Mouse (Mus musculus): ENCODE measurements at regions not wholly inside any gene's neighbourhood (a gene's known extent, or its start where the extent isn't known, plus 50 kb on each side); places are given as distances from the start of the nearest gene placed in this dataset.
A peak's percentile ranks its signal among the peaks of the same experiment; 100 is the strongest.
"Not testable (repeated sequence)": the region's sequence is repeated elsewhere in the genome, so short reads cannot be mapped to it uniquely, and the experiment has no call there.

DNA sequence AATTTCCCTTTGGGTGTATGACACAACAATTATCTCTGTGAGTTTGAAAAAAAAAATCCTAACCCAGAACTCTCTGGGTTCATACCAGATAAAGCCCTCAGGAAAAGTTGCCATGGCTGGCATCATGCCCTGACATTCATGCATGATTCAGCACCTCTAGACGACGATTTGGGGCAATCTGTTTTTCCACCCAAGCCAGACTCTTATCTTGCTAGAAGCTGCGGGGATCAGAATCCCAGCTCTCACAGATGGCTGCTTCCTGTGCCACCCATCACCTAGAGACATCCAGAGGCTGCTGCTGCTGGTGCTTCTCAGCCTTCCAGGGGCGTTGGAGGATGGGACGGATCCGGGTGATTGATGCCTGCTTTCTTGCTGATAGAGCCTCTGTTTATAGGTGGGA lies 209.2 kb downstream of the Cd47 start:
- DNase-seq (ENCODE audit: low spot score in 2 of 2), result peak in 1 of 2 experiments; percentile 52

DNA sequence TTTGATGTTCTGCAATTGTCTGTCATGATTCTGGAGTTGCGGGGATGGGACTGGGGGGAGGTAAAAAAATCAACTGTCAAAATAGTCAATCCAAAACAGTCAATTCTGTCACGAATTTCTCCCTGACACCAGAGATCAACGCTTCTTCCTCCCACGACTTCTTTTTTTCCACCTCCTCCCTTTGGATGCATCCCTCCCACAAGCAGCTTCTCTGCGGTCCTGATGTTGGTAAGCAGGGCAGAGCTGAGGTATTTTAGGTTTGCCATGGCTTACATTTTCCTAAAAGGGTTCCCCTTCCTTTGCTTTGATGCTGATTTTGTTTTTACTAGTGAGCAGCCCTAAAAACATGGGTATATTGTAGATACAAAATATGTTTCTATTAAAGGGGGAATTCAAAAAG lies 209.7 kb downstream of the Cd47 start:
- no peak for DNase-seq (ENCODE audit: low spot score in 2 of 2)

DNA sequence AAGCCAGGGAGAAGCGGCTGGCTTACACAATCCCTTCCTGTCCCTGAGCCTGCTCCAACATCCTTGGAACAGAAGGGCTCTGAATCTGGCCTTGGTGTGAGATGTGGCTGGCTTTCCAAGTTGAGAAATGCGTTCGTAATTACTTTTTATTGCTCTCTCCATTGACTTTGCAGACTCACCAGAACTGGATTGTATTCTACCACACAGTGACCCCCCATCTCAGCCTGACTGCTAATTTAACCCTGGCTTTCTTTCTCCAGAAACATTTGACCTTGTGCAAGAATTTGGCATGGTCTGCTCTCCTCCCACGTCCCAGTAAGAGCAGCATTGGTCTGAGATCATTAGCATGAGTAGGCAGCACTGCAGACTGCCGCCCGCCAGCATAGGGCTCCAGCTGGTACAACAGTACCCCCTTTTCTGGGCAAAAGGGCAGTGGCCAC lies 210.2 kb downstream of the Cd47 start:
- DNase-seq (ENCODE audit: low spot score in 2 of 2), result peak; percentile 75 to 77

DNA sequence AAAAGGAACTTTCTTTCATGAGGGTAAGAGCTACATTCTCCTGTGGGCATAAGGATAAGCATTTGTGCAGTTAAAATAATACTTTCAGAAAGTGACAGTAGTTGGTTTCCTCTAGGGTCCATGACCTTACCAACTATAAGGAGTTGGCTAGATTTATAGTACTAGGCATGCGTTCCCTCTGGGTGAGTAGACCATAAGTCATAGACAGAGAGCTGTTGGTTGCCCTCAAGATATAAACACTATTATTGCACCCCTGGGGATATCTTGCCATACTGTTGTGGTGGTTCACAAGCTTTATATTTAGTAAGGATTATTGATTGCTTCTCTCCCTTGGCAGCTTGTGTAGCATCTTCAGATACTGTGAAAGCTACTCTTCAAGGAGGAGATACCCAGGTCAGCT lies 223.6 kb downstream of the Cd47 start:
- no peak for DNase-seq (ENCODE audit: low spot score in 2 of 2)

DNA sequence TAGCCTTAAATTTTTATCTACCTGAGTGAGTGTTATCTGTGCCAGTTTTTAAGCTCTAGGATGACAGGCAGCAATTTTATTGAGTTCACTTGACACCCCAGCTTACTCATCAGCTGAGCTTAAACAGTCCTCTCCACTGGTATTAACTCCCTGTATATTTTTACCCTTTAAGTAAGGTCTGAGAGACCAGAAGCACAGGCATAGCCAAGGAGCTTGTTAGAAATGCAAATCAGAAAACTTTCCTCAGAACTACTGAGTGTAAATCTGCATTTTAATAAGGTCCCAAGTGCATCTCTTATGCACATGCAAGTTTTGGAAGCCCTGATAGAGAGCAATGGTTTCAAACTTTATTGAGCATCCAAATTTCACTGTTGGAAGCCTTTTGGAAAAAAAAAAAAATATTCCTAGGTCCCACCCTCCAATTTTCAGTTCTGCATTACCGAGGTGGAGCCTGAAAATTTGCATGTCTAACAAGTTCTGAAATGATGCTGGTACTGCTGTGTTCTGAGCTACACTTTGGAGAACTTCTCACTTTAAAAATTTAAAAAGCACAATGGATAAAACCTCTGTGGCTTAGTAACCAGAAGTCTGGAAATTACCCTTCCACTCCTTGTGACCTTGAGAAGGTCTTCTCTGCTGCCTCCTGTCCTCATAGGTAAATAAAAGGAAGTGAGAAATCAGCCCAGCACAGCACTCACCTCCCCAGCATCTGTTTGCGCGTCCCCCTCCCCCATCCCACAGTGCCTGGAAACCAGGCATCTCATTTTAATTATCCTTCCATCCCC lies 226.0 kb downstream of the Cd47 start:
- no peak for DNase-seq (ENCODE audit: low spot score in 2 of 2)

DNA sequence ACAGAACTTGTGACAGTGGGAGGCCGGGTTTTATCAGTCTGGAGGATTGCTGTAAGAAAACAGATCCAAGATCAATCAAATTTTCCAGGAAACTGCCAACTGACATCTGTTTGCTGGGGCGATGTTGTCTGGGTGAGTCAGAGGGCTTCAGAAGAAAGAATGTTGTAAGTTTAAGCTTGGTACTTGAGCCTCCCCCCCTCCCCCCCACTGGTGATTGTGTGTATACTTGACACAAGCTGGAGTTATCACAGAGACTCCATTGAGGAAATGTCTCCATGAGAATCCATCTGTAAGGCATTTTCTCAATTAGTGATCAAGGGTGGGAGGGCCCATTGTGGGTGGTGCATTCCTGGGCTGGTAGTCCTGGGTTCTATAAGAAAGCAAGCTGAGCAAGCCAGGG lies 226.9 kb downstream of the Cd47 start:
- DNase-seq (ENCODE audit: low spot score in 2 of 2), result no peak

DNA sequence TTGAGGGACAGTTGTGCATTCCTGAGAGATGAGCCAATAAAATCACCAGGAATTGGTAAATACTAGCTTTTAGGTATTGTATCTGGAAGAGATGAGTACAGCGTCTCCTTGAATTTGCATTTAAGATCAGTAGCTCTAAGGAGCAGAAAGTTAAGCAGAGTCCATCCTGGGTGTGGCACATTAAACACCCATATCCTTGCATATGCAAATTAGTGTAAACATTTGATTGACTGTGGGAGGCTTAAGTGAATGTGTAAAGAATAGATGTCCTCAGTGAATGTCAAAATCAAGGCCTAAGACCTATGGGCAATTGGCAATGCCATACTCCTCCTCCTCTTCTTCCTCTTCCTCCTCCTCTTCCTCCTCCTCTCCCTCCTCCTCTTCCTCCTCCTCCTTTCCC lies 229.4 kb downstream of the Cd47 start:
- DNase-seq (ENCODE audit: low spot score in 2 of 2), result no peak

DNA sequence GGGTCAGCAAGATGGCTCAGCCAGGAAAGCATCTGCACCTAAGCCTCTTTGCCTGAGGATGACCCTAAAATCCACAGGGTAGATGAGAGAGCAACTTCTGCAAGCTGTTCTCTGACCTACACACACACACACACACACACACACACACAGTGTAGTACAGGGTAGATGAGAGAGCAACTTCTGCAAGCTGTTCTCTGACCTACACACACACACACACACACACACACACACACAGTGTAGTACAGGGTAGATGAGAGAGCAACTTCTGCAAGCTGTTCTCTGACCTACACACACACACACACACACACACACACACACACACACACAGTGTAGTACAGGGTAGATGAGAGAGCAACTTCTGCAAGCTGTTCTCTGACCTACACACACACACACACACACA lies 230.0 kb downstream of the Cd47 start:
- DNase-seq (ENCODE audit: low spot score in 2 of 2), result not testable (repeated sequence)

DNA sequence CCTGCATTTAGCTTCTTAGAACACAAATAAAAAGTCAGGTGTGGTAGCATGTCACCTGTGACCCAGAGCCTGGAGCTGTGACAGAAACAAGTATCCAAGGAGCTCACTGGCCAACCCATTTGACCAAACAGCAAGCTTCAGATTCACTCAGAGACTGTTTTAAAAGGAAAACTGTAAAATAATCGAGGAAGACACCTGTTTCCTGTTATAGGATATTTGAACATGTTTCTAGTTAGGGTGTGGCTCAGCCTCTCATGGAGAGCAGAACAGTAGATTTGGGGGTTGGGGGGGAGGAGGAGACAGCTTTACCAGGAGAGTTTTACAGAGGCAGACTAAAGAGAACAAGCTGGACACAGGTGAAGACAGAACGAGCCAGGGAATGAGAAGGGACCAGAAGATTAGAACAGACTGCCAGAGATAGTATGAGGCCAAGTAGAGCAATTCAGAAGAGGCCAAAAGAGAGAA lies 230.6 kb downstream of the Cd47 start:
- DNase-seq (ENCODE audit: low spot score in 2 of 2), result peak in 1 of 2 experiments; percentile 9

DNA sequence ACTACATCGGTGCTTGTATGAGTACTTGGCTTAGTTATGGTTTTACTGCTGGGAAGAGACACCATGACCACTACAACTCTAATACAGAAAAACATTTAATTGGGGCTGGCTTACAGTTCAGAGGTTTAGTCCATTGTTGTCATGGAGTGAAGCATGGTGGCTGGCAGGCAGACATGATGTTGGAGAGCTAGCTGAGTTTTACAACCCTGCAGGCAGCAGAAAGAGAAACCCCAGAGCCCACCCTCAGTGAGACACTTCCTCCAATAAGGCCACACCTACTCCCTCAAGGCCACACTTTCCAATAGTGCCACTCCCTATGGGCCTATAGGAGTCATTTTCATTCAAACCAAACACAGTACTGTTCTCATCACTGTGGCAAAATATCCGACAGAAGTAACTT lies 232.5 kb downstream of the Cd47 start:
- DNase-seq (ENCODE audit: low spot score in 2 of 2), result no peak

DNA sequence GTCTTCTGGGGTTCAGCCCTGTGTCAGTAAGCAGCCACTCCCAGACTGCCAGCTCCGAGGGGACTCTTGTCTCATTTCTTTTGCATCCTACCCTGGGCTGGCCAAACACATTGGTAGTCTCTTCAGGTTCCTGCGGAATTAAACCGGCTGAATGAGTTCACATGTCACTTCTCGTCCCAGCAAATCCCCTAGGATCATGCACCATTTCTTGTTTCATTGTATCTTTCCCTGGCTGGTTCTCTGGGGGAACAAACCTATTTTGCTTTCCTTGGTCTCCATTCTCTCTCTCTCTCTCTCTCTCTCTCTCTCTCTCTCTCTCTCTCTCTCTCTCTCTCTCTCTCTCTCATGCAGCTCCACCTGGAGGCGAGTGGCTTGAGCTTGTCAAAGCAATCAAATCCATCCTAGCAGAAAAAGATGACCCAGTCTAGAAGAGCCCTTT lies 236.0 kb downstream of the Cd47 start:
- no peak for DNase-seq (ENCODE audit: low spot score in 2 of 2)

DNA sequence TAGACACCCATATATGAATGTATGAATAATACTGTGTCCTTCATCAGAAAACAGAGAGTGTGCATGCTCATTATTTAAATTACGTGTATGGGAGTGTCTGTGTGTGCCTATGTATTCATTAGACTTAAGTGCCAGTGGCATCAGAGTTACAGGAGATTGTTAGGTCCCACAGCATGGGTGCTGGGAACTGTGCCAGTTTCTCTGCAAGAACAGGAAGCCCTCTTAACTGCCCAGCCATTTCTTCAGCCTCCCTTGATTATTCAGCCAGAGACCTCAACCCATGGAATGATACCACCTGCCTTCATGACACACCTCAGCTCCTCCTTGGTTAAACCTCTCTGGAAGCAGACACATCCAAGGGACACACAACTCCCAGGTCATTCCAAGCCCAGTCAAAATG lies 243.8 kb downstream of the Cd47 start:
- DNase-seq (ENCODE audit: low spot score in 2 of 2), result no peak

DNA sequence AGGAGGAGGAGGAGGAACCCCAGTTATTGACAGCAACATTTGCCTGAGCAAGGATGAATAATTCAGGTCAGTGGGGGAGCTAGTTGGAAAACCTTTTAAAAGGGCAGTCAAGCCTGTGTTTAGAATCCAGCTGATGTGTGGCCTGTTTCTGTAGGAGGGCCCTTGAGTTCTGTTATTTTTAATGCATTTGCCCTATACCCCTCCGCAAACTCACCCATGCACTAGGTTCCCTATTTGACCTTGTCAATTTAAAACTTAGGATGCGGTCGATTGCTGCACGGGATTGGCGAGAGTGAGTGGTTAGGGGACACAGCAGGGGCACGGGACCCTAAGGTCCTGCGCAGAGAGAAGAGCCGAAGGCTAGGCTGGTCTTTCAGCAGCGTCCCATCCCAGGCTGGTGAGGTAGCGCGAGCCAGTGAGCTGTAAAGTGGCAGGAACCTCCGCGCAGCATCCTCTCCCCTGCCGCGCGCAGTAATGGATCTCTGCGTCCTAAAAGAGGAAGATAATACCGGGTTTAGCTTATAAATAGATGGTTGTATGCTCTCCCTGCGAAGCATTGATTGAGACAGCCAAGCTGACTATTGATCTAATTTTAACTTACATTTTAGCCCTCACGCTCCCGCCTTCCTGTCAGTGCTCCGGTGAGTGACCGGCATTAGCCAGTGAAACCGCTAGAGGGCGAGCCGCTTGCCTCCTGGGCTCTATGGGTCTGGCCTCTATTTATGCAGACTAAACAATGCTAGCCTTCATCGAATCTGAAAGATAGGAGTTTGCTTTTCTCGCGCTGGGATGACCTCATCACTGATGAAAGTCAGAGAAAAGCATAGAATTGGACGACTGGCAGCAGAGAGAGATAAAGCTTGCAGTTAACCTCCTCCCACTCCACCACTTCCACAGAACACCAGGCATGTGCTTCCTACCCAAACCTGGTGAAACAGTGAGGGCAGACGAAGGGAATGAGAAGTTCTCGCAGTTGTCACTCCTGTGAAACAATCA lies 245.5 kb downstream of the Cd47 start:
- DNase-seq (ENCODE audit: low spot score in 2 of 2), result peak; percentile 37 to 56

DNA sequence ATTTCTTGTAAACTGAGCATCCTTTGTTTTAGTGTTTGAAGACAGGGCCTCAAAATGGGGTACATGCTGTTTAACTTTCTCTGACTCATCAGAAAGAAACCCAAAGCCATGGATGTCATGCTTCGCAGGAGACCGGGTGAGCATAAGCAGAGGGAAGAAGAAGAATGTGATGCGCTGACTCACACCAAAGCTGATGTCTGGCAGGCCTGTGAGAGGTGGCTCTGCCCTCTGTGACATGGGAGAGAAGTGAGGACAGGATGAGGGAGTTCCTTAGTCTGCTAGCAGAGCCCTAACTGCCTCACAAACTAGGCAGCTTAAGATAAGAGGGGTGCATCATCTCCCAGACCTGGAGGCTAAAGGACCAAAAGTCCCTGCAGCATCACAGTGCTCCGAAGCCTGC lies 263.2 kb downstream of the Cd47 start:
- DNase-seq (ENCODE audit: low spot score in 2 of 2), result no peak

DNA sequence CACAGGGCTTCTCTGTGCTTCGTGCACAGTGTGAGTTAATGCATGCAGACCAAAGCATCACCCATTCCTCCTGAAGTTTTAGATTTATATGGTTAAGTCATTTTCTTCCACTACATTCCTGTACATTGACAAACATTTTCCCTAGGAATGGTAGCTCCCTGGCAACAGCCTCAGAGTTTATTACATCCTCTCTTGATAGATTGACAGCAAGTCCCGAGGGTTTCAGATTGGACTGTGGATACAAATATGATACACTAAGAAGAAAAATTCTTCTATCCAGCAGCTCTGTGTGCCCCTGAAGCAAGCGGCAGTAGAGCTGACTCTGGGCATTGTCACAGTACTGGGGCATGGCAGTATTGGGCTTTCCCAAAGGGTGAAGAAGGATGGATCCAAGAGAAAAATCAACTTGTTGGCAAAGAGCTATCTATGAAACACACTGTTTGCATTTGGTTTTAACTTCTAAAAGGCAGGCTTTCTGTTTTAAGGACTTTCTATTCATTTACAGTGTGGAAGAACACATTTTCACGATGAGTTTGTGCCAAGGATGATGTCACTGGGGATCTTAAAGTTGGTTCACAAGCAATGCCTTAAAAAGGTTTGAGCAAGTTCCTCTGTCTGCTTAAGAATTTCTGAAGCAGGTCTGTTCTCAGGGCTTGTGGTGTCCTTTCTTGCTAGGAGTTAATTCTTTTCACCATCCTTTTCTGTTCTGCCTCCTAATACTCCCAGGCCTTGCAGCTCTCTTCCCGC lies 265.2 kb downstream of the Cd47 start:
- no peak for DNase-seq (ENCODE audit: low spot score in 2 of 2)

DNA sequence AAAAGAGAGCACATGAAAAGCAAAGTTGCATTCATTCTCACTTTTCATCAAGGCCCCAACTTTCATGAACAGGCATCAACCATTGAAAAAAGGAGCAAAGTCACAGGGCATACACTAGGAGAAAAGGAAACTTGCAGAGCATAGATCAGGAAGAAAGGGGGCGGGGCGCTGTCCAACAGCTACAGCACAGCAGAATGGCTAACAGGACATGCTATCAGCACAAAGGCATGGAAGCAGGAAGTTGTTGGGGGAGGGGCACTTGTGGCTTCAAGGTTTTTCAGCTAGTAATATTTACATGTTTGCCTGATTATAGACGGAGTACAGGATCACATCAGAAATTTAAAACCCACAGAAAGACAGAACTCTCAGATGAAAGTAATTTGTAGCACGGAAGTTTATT lies 268.7 kb downstream of the Cd47 start:
- no peak for DNase-seq (ENCODE audit: low spot score in 2 of 2)

DNA sequence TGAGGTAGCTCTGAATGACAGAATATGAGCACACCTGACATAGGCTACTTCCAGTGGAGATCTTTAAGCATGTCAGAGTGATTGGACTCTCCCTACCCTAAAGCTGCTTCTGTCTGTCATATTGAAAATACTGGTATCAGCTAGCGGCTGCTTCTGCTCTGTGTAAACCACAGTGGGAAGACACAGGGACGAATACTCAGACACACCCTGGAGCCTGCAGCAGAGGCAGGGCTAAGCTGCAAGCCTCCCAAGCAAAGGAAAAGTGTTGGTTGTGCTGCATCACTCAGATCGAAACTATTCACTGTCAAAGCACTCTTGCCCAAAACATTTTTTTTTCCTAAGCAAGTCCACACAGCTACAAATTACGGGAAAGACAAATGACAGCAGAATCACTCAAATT lies 270.4 kb downstream of the Cd47 start:
- no peak for DNase-seq (ENCODE audit: low spot score in 2 of 2)

DNA sequence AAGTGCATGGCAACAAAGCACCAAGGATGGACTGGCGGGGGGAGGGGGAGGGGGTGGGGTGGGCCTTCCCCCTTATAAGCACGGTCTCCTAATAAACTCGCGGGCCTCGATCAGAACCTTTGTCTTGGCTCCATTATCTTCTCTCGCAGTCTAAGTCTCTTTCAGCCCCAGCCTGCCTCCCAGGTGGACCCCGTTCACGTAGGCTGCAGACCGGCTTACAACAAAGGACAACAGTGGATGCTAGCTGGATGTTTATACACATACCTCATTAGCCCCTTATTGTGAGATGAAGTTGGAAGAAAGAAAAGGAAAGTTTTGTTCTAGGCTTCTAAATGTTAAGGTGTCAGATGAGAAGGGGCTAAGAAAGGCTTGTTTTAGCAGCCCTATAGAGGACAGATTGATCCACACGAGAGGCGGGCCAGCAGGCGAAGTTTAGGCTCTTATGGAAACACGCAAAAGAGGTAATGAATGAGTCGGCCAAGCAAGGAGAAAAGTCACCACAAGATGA lies 272.6 kb downstream of the Cd47 start:
- DNase-seq (ENCODE audit: low spot score in 2 of 2), result no peak

DNA sequence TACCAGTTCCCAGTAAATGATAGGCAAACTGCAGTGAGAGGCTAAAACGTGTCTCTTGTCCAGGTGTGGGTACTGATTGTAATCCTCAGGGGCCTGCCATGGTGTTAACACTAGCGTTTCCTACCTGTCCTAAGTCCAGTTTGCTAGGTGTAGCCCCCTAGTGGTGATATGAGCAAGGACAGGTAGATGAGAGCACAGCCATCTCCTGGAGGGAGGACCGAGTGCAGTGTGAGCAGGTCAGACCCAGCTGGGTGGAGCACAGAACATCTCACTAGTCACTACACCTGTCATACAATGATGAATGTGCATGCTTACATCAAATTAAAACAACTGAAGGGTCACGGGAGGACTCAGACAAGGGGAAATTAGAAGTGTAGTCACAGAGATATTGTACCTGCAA lies 273.6 kb downstream of the Cd47 start:
- no peak for DNase-seq (ENCODE audit: low spot score in 2 of 2)

DNA sequence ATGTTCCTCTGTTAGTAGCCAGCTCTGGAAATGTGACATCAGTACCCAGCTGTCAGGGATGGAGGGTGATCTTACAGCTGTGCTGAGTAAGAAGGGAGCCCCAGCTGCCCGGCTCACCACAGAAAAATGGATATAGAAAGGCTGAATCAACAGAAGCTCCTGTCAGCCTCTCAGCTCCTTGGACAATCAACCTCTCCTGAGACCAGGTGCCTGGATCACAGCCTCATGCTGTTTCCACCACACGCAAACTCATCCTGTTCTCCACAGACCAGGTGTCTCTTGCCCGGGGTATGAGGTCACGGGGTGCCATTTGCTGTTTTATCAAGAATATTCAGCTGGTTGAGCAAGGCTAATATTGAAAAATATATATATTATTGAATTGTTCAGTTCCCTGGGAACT lies 275.3 kb downstream of the Cd47 start:
- no peak for DNase-seq (ENCODE audit: low spot score in 2 of 2)

DNA sequence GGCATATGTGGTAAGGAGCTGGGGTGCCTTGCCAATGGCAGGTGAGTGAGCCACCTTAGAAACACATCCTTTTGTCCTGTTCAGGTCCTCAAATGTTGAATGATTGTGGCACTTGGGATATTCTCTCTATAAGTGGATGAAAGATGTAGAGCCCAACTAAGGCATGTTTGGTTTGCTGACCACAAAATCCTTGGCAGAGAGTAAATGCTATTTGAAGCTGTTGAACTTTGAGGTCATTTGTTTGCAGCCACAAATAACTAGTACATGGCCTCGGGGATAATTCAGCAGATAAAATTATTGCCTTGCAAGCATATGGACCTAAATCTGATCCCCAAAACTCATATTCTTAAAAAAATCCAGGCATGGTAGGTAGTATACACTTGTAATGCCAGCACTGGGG lies 281.2 kb downstream of the Cd47 start:
- no peak for DNase-seq (ENCODE audit: low spot score in 2 of 2)

DNA sequence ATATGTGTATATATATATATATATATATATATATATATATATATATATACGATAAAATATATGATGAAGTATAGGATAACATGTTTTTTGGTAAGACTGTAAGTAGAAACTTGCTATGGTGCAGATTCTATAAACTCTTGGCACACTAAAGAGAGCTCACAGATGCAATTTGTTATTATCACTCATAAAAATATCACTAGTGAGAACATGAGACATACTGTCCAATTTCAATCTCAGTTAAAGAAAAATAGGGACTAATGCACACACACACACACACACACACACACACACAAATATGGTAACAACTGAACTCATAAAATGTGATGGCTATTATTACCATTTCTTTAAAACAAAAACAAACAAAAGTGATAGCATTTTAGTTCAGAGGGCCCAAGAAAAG lies 292.0 kb downstream of the Cd47 start:
- no peak for DNase-seq (ENCODE audit: low spot score in 2 of 2)
